Mouse (Mus musculus): Measurements from ENCODE around the gene Pcna.

Pcna gene

DNA sequence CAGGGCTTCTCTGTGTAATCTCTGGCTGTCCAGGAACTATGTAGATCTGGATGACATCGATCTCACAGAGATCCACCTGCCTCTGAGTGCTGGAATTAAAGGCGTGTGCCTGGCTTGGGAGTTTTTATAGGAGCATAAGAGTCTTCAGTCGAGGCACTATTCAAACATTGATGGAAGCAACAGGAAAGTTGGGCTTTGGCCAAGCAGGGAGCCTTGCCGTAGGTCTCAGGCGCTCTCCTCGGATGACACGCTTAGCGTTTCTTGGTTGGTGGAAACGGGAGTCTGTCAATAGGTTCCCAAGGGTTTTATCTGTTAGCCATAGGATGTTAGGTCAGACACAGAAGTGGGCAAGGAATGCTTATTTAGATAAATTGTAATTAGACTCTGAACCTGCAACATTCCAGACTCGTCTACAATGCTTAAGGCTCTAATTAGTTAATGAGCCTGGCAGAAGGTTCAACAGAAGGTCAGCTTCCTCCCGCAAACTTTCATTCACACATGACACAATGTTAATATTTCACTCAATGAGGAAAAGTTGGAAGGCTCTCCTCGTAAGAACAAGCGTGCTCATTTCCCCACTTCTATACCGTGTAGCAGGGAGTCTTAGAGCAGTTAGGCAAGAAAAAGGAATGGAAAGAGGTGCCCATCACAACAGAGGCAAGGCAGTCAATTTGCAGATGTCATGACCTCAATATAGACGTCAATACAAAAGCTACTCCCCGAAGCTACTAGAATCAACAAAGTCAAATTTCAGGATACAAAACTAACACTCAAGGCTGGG, 18.9 kb downstream of the Pcna start:
- no peak for DNase-seq (ENCODE audit: low spot score)

DNA sequence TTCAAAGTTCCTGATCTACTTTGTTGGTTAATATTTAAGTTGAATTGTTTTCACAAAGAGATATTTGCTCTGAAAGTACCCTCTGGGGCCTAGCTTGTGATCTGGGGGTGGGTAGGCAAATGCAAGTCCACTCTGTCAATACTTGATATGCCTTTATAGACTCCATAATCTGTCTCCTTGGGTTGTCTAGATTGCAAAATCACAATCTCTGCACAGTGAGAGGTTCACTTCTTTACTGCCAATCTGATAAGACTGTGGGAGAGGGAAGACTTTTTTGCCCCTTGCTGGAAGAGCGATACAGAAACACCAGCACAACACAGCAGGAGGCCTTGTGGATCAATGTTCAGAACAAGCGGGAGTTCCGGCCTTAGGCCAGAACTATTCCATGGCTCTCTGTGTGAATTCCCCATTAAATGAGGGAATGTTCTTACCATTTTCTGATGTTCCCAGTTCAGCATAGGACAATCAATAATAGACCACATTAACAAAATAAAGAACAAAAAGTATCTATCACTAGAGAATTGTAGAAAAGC, 20.6 kb downstream of the Pcna start:
- DNase-seq (ENCODE audit: low spot score), result no peak

DNA sequence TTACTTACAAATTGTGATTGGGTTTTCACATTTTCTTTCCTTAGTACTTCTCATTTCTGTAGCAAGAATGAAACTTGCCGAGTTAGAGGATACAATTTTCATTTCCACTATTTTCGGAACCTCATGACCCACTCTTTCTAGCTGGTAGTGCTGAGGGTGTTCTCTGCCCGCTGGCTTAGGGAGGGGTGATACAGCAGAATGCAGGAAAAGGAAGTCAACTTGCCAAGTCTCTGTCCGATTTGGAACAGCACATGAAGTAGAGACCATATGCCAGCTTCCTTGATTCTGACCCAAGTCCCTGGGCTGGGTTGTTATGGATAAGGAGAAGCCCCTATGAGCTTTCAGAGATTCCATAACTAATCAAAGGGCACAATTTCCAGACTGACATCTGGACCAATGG, 28.8 kb downstream of the Pcna start:
- no peak for DNase-seq (ENCODE audit: low spot score)

DNA sequence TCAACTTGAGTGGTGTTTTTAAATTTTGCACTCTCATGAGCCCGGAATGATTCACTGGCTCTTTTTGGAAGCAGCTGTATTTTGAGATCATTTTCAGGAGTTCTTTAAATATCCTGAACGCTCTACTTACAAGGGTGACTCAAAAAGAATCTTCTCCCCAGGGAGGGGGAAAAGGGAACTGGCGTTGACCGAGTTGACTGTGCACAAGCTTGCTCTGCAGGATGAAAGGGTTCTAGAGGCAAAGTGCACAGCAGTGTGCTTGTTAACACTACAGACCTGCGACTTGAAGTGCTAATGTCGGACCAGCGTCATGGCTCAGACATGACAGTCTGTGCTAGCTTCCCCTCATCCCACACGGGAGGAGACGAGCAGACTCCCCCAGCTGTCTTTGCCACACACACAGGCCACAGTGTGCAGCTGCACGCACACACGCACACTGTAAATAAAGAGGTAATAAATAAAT, 31.5 kb downstream of the Pcna start:
- DNase-seq (ENCODE audit: low spot score), result no peak

DNA sequence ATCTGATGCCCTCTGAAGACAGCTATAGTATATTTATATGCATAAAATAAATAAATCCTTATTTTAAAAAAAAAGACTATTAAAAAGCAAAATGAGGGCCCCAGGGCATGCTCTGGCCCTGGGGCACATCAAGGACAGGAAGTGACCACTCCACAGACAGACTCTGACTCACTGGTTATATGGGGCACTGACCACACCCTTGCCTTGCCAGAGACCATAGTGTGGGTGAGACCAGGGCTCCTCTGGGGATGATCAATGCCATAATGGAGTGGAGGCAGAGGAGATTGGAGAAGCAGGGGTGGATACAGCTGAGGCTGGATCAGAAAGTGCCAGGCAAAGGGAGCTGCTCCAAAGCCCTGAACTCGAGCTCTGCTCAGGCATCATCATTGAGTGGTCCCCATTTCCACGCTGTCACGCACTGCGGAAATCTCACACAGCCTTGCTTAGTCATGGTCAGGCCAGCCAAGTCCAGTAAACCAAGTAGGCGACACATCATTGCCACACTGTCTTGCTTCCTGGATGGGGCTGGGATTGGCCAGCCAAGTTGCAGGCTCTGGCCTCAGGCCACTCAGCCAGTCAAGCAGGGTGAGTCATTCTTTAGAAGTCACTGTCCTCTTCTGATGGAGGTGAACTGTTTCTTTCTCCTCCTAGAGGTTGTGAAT, 41.0 kb downstream of the Pcna start:
- no peak for DNase-seq (ENCODE audit: low spot score)

DNA sequence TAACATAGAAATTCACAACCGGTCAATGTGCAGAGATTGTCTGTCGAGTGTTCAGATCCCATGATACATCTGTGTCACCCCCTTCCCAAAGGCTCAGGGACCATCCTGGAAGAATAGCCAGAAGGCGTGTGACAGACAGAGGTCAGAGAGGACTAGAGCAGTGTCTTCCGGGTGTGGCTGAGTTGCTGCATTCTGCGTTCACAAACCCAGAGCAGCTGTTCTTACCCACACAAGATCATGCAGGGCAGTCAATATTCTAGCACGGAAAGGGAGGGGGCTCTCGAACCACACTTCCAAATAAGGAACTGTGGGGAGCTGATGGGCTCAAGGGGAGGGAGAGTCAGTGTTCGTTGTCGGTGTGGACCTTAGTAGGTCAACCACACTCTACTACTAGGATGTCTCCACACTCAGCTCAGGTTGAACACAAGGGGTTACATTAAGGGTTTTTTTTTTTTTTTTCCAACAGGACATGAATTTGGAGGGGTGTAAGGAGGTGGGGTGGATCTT, 42.3 kb downstream of the Pcna start:
- DNase-seq (ENCODE audit: low spot score), result no peak

DNA sequence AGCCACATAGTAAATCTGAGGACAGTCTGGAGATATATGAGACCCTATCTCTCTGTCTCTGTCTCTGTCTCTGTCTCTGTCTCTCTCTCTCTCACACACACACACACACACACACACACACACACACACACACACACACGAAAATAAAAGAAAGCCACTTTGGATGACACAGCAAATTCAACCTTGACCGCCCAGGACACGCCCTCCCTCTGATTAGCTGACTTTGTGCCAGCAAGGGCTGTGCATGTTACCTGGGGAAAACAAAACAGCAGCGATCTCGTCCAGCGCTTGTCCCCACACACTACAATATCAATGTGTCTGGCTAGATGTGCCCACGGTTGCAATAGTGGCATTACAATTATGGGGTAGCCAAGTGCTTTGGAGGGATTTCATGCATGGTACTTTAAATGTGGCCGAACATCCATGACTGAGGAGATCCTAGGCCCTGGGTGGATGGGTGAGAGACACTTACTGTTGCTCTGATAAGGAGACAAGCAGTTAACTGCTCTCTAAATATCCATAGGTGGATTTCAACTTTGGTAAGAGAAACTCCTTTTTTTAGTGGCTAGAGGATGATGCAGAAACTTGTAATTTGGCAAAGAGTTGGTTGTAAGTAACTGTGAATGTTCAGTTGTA, 44.8 kb downstream of the Pcna start:
- DNase-seq (ENCODE audit: low spot score), result no peak

DNA sequence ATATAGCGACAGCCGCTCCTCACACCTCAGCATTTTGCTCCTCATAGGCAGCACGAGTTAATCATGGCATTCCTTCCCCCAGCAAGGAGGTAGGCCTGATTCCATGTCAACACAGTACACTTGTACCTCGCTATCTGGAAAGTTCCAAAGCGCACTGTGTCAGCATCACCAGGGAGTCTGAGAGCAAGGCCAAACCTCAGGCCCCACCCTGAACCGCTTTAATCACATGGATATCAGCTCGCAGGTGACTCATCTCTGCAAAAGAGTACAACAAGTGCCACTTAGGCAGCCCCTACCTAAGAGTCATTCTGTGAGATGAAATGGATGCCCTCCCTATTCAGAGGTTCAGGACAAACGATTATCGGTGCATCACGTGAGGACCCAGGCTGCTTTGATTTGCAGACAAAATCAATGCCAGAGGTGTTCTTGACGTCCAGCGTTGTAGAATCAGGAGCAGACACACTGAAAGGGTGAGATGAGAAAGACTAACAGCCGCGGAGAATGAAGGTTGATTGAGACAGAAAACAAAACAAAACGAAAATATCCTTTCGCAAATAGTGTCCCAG, 46.7 kb downstream of the Pcna start:
- no peak for DNase-seq (ENCODE audit: low spot score)

DNA sequence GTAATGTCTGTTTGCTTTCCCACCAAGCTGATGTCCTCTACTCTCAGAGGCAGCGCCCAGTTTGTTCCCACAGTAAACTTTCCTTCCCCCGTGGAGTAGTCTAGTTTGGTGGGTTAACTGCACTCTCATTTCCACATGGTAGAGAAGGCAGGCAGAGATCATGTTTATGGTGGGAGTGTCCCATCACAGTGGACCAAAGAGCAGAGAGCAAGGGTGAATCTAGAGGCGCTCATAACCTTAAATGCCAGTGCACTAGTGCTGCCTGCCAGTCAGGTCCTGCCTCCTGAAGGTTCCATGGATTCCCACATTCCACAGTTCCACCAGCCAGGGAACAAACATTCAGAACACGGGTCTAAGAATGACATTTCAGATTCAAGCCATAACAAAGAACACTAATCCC, 47.6 kb downstream of the Pcna start:
- no peak for DNase-seq (ENCODE audit: low spot score)

DNA sequence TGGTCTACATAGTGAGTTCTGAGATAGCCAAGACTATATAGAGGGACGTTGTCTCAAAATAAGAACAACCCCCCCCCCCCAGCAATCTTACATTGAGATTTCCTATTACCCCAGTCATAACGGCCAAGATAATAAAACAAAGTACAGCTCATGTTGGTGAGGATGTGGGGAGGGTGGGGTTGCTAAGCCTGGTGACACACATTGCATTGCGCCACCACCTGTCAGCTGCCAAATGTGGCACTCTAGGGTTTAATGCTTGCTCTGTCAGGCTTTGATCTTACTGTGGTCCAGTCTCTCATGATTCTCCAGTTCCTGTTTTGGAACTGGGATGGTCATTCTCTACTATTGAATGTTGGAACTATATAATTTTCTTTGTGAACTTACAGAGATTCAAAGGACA, 49.3 kb downstream of the Pcna start:
- no peak for DNase-seq (ENCODE audit: low spot score)

DNA sequence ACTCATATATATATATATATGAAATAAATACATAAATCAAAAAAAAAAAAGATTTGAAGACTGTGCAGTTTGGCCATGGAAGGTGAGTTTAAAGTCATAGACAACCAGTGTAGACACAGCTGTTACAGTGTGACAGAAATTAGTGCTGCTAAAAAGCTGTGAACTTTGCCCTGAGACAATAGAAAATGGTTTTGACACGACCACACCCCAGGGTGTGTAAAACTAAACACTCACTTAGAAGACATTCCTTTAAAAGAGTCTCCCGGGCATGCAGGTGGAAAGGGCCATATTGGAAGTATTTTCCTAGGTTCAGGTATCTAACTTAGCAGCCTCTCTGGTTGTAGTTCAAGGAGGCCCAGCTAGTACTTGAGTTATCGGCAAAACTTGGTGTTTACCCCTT, 49.9 kb downstream of the Pcna start:
- no peak for DNase-seq (ENCODE audit: low spot score)

All from testis, postnatal 10 days (tissue).